Mouse (Mus musculus) CD8-positive naive resting alpha-beta T cell, adult 2 months (primary cell): ENCODE data around the gene Lgi4.

Source experiments
- DNase-seq, 2 experiments: peaks; one replicate each; pipeline ENCODE4 v3.0.0; 2022; ENCODE audit warnings: low read depth in 2 of 2, low spot score in 2 of 2

Gene Lgi4

DNA sequence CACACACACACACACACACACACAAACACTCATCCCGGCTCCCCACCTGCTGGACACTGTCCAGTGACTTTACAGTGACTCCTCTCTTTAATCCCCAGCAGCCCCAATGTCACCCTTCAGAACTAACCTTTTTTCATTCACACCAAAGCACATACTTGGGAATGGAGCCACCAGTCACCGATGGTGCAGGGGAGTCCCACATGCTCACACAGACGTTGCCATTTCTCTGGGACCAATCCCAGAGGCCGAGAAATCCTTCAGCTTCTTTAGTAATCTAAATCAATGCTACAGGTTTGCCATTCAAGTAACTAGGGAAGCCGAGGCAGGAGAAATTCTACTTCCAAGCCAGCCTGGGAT, 15.5 kb downstream of the Lgi4 start:
- no peak for DNase-seq

DNA sequence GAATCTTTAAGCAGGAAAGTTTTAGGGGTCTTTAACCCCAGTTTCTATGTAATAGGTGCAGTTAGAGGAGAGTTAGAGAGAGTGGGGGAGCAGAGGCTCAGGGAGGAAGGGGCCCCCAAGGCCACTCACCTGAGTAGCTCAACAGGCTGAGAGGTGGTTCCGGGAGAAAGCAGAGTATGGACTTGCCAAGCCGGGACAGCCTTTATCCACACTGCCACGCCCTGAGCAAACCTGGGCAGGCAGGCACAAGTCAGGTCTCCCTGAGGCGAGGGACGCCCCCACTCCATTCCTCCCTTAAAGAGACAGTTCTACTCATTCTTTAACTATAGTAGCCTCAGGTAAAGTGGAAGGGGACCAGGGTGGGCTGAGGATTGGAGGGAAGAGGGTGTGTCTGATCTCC, 17.4 kb downstream of the Lgi4 start, which contains the start of gene Fxyd3:
Gene Fxyd3, minus strand, starts transcription at position 213 of the 400 bp plus-strand sequence.
- DNase-seq = no peak

DNA sequence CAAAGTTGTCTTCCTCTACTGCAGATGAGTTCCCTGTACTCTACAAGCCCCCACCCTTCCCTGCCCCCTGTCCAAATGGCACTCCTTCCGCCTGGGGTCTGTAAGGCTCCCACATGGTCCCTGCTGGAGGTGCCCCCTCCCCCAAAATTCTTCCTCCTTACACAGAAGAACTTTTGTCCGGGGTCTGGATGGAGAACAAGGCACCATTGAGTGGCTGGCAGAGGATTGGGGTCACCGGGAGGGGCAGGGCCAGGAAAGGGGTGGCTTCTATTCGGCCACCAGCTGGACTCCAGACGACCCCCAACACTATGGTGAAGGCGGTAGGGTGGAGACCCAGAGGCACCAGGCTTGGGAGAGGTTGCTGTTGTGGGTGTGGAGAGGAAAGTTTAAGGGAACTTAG, 18.3 kb downstream of the Lgi4 start:
- DNase-seq = no peak

DNA sequence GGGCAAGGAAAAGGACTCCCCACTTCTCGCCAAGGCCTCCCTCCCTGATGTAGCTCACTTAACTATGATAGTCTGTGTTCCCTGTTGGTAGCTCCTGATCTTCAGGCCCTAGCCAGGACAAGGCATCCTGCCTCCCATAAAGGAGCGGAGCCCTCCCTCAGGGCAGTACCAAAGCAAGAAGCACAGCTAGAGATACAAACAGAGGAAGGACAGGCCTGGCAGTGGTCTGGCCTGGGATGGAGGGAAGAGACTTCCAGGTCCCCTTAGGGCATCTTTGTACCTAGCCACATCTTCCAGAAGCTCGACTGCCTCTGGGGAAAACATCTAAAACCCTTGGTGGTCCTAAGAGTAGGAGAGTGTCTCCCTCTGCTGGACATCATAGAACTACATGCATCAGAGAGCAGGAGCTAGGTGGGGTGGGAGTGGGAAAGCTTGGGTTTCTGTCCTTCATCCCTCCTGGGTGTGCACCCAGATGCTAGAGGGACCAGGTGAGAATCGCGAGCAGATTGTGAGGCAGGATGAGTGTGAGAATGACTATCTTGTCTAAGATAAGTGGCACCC, 18.8 kb downstream of the Lgi4 start:
- DNase-seq = peak; percentile 32 to 50

DNA sequence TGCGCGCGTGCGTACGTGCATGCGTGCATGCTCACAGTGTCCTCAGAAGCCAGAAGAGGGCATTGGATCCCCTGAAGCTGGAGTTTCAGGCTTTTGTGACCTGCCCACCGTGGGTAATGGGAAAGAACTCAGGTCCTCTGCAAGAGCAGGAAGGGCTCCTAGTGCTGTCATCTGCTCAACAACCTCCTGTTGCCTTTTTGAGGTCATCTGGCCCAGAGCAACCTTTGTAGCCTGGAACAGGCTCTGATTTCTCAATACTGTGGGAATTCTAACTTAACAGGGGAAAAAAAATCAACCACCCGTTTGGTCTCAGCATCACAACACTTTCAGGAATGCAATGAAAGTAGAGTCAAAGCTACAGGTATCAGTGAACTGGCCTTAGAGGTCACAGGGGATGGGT, 20.5 kb downstream of the Lgi4 start:
- DNase-seq = no peak

DNA sequence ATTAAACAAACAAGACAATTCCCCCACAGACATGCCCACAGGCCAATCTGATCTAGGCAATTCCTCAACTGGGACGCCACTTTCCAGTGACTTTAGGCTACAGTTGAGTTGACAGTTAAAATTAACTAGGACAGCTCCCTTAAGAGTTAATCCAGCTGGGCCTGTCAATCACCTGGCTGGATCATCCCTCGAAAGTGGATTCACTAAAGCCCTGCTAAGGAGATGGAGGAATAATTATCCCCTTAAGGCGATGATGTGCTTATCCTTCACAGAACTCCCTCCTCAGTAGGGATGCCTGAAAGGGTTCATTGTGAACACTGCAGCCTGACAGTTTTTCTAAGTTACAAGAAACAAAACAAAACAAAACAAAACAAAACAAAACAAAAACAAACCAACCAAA, 21.5 kb downstream of the Lgi4 start:
- no peak for DNase-seq

- no peak for DNase-seq
Observed at GRCm38 (mm10) chr7:31081106-31081505, 22.0 kb downstream of the Lgi4 start.

GRCm38 (mm10) chr7:31082106-31082505, 23.0 kb downstream of the Lgi4 start:
- no peak for DNase-seq

- DNase-seq = no peak
Observed at GRCm38 (mm10) chr7:31082831-31083588, 23.9 kb downstream of the Lgi4 start.

- DNase-seq = no peak
Observed at GRCm38 (mm10) chr7:31084140-31084539, 25.0 kb downstream of the Lgi4 start.

GRCm38 (mm10) chr7:31085171-31085570, 26.0 kb downstream of the Lgi4 start:
- DNase-seq = no peak

GRCm38 (mm10) chr7:31086175-31086755, 27.1 kb downstream of the Lgi4 start:
- DNase-seq = no peak

- peak in 1 of 2 experiments; percentile 20 for DNase-seq
Observed at GRCm38 (mm10) chr7:31087262-31087661, 28.1 kb downstream of the Lgi4 start.

DNA sequence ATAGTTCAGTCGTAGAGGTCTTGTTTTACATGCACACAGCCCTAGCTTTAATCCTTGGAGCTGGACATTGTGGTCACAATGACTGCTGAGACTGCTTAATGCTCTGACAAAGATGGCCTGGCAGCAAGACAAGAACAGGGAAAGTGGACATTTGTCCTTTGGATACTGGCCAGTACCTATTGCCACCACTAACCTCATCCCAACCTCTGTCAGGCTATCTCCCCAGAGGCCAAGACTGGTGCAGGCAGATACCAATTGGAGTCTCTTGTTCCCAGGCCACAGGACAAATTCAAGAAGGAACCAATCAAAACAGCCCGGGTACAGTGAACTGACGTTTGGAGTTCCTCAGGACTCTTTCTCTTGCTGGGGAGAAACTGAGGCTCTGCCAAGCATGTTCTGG, 29.1 kb downstream of the Lgi4 start:
- DNase-seq = no peak

DNA sequence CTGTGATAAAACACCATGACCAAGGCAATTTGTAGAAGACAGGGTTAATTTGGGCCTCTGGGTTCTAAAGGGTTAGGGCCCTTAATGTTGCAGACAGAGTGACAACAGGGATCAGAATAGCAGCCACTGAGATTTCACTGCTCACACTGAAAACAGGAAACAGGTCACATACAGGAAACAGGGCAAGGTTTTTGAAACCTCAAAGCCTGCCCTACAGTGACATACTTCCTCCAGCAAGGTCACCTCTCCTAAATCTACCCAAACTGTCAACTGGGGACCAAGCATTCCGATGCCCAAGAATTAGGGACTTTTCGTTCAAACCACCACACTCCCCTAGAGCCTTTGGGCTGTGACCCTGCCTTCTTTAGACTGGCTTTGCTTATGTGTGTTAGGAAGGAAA, 30.6 kb downstream of the Lgi4 start:
- DNase-seq = peak; percentile 37 to 58

- peak in 1 of 2 experiments; percentile 45 for DNase-seq
Observed at GRCm38 (mm10) chr7:31094774-31095501, 35.8 kb downstream of the Lgi4 start.

DNA sequence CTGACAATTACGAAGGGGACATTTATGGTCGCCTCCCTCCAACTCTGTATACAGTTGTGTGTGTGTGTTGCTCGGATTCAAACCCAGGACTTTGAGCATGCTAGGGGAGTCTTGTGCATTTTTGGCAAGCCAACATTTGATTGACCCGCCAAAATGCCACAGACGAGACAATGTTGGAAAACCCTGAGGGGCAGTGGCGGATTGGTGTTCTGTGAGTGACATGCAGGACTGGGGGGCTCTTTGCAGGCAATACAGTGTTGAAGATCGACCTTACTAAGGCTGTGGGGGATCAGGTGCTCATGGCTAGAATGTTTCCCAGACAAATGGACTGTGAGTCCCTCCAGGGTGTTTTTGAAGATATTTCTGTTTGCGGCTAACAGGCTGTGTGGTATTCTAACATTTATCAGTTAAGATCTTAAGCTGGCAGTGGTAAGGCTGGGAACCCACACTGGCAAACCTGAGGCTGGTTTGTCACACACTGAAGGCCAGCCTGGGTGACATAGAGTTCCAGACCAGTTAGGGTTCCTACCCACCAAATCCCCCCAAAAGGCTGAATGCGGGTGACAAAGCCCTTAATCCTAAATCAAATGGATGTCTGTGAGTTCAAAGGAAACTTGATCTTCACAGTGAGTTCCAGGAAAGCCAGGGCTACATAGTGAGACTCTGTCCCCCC, 37.9 kb downstream of the Lgi4 start:
- no peak for DNase-seq

- peak; percentile 81 to 86 for DNase-seq
Observed at GRCm38 (mm10) chr7:31097583-31098248, 38.6 kb downstream of the Lgi4 start.

DNA sequence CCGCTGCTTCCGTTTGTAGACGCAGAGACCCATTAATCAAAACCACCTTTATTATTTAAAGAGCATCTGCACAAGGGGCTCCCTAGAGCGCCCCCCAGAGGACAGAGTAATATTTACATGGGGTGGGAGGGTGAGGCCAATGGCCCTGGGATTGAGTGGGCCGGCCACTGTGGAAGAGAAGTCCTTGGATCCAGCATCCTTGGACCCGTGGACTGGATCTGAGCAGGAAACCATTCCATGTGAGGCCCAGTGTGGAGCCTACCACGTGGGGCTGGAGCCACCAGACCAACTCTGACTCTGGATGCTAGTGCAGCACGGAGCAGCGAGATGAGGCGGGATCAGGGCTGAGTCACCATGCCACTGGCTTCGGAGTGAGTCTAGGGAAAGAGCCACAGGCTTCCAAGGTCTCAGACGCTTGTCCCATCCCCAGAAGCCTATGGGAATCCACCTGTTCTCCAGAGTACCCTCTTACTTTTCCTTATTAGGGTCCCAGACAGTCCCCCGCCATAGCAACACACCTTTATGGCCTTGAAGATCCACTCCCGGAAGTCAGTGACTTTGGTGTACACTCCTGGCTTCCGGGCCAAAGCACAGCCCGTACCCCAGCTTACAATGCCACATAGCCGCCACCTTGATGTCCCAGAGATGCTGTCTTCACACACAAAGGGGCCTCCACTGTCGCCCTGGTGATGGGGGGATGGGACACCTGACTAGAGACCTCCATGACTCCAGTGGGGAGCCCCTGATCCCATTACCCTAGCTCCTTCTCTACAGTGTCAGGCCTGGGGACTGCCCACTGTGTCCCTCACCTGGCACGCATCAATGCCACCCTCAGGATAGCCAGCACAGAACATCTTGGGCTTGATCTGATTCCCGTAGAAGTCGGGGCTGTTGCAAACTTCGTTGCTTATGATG, 39.8 kb downstream of the Lgi4 start:
- peak in 1 of 2 experiments; percentile 33 for DNase-seq

DNA sequence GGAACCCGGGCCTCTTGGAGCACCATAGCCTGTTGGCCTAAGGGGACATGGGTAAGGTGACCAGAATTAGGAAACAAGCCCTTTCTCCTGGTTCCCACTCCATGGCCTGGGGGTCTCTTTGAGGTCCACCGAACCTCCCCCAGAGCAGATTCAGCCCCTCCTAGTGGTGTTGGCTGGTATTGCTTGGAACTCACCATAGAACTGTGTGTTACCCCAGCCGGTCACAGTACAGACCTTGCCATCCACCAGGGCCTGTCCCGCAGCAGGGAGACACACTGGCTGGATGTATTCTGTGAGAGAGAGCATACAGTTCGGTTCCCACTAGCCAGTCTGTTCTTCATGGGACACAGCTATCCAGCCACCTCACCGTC, 40.5 kb downstream of the Lgi4 start:
- no peak for DNase-seq
